Mouse (Mus musculus) heart, embryonic 10.5 days (tissue): ENCODE results near the gene Ldb1. TPM values are rescaled to one million over a fixed set of nuclear protein-coding genes. Genes with fewer than 3 reads are reported as not detected.

Source experiments
- polyA plus RNA-seq: library from polyadenylated mRNA; unstranded; fragments of >200 nt; fragmentation: Nextera tagmentation; extraction: Ambion mirVana; gene quantifications from 2 replicates; pipeline ENCODE4 v1.2.1, GENCODE M21; 2016

Gene Ldb1
- polyA plus RNA-seq, 1 experiment from 2014 or later: 79.7 TPM

Other genes with a start within 250 kb of the Ldb1 start
- 0.35 and 0.53 TPM in 2 replicates for gene Kcnip2, start 229.2 kb downstream of the Ldb1 start, polyA plus RNA-seq
- gene Armh3, start 46.7 kb downstream of the Ldb1 start, polyA plus RNA-seq: 16.0 and 16.6 TPM in 2 replicates
- 7.1 and 7.4 TPM in 2 replicates for gene Hps6, start 41.7 kb downstream of the Ldb1 start, polyA plus RNA-seq
- gene Pprc1, start 328 bp downstream of the Ldb1 start, polyA plus RNA-seq: 38.9 and 50.2 TPM in 2 replicates
- 80.2 and 117 TPM in 2 replicates for gene Nolc1, start 30.6 kb upstream of the Ldb1 start, polyA plus RNA-seq
- 0.10 TPM in 1 of 2 replicates, not detected in the other for gene Elovl3, start 86.7 kb upstream of the Ldb1 start, polyA plus RNA-seq
- 0.87 and 0.89 TPM in 2 replicates for gene Pitx3, start 103.1 kb upstream of the Ldb1 start, polyA plus RNA-seq
- gene Gbf1, start 107.3 kb upstream of the Ldb1 start, polyA plus RNA-seq: 50.0 and 50.8 TPM in 2 replicates